Mouse (Mus musculus) liver, adult 2 months (tissue): ENCODE measurements at regions not wholly inside any gene's neighbourhood (a gene's known extent, or its start where the extent isn't known, plus 50 kb on each side); places are given as distances from the start of the nearest gene placed in this dataset.

Experiments
- CTCF ChIP-seq: fragments of 200-500 bp; IDR thresholded peaks from 2 replicates; pipeline ENCODE4 v1.5.1; 2011; ENCODE audit warnings: low read depth, low read length, control low read depth
- POLR2A ChIP-seq: fragments of 200-500 bp; IDR thresholded peaks from 2 replicates; pipeline ENCODE4 v1.6.1; 2011; ENCODE audit warnings: low read length, control low read depth; ENCODE audit not compliant: insufficient read depth; ENCODE audit errors: extremely low read depth

- TF ChIP-seq CTCF (no peak), POLR2A (no peak)
These were observed 410.3 kb downstream of the Tns3 start for GRCm38 (mm10) chr11:8254036-8254435.
